Mouse (Mus musculus) embryonic facial prominence, embryonic 15.5 days (tissue): ENCODE data around the gene Prickle1. TPM values are rescaled to one million over a fixed set of nuclear protein-coding genes. Genes with fewer than 3 reads are reported as not detected.

Experiments
- ATAC-seq: fragments of 200-750 bp; cut with Nextera tagmentation; 2 replicates; pipeline ENCODE4 v1.8.0; 2017; ENCODE audit warnings: low read depth, moderate TSS enrichment; ENCODE audit not compliant: insufficient number of reproducible peaks, low FRiP score, low TSS enrichment
- H3K27ac ChIP-seq: fragments of 300-500 bp; sonication (generic); replicated peaks from 2 replicates; pipeline ENCODE4 v1.5.1; 2015; ENCODE audit warnings: mild to moderate bottlenecking, inconsistent platforms
- H3K27me3 ChIP-seq: fragments of 300-500 bp; sonication (generic); 2 replicates; pipeline ENCODE4 v1.6.1; 2015; ENCODE audit warnings: inconsistent platforms
- H3K36me3 ChIP-seq: fragments of 300-500 bp; sonication (generic); 2 replicates; pipeline ENCODE4 v1.6.1; 2015; ENCODE audit warnings: mild to moderate bottlenecking, inconsistent platforms
- H3K4me1 ChIP-seq: fragments of 300-500 bp; sonication (generic); 2 replicates; pipeline ENCODE4 v1.6.1; 2015; ENCODE audit warnings: inconsistent platforms
- H3K4me2 ChIP-seq: fragments of 300-500 bp; sonication (generic); replicated peaks from 2 replicates; pipeline ENCODE4 v1.6.1; 2015; ENCODE audit warnings: mild to moderate bottlenecking, inconsistent platforms
- H3K4me3 ChIP-seq: fragments of 300-500 bp; sonication (generic); replicated peaks from 2 replicates; pipeline ENCODE4 v1.5.1; 2015; ENCODE audit warnings: mild to moderate bottlenecking, inconsistent platforms
- H3K9ac ChIP-seq: fragments of 300-500 bp; sonication (generic); 2 replicates; pipeline ENCODE4 v1.6.1; 2015; ENCODE audit warnings: inconsistent platforms
- H3K9me3 ChIP-seq: fragments of 300-500 bp; sonication (generic); replicated peaks from 2 replicates; pipeline ENCODE4 v1.6.1; 2016; ENCODE audit warnings: inconsistent platforms
- WGBS: fragments of 180-500 bp; shearing (Covaris S2); methylation state at CpG from one replicate; pipeline ENCODE4 v1.1.7; 2015; 5-methylcytosine and 5-hydroxymethylcytosine counted together
- polyA plus RNA-seq: library from polyadenylated mRNA; unstranded; fragments of >200 nt; fragmentation: Nextera tagmentation; extraction: Ambion mirVana; gene quantifications from 2 replicates; pipeline ENCODE4 v1.2.1, GENCODE M21; 2015

Prickle1 gene
- polyA plus RNA-seq, 1 experiment from 2014 or later, result 40.2 TPM

DNA sequence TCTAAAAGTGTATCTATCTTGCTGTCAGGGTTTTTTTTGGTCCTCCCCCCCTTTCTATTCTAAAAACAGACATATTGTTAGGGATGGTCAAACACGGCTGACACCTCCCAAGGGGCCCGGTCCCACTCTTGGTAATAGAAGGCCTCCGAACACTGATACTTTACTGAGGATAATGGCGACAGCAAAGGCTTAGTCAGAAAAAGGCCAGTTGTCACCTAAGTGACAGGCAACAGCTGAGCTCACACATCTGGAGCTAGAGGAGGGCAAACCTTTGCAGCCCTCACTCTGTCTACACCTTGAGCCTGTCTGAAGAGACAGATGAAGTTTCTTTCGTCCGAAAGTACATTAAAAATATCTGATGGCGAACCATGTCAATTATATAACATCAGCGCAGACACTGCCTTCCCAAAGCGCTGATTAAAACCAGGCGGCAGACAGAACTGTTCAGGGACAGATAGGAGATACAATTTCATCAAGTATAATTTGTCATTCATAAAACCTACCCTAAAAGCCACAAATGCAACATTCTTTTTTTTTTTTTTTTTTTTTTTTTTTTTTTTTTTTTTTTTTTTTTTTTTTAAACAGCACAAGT is 1.3 kb downstream of the Prickle1 start:
- no peaks in the 10 kb centered on the region for H3K27me3 ChIP-seq
- H3K27ac ChIP-seq, result peak overlapping the region; percentile 98
- peaks cover 52% of the 10 kb centered on the region for H3K4me1 ChIP-seq
- peak overlapping the region; percentile 88 for H3K4me2 ChIP-seq
- no peaks in the 10 kb centered on the region for H3K9me3 ChIP-seq
- WGBS, result 11% methylated on average over 10 of the region's 10 CpGs
- no peak for ATAC-seq
- H3K36me3 ChIP-seq, result no peaks in the 10 kb centered on the region
- H3K9ac ChIP-seq, result peak overlapping the region; percentile 40; the same call in 1 of the 2 replicates
- peak overlapping the region; percentile 95 for H3K4me3 ChIP-seq

DNA sequence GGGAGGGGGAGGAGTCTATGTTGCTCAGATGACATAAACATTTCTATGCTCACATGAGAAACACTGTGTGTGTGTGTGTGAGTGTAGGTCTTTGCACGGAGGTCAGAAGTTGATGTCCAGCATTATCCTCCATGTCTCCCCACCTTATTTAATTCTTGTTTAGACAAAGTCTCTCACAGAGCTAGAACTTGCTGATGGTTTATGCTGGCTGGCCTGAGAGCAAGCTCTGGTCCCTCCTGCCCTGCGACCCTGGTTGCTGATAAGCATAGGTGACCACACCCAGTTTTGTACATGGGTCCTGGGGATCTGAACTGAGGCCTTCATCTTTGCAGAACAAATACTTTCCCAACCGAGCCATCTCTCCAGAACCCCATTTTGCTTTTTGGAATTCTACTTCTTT is 3.1 kb downstream of the Prickle1 start:
- Histone ChIP-seq H3K27me3 (no peaks in the 10 kb centered on the region), H3K4me2 (peak overlapping the region; percentile 88), H3K4me3 (peak overlapping the region; percentile 34), H3K9me3 (no peaks in the 10 kb centered on the region), H3K4me1 (peaks cover 67% of the 10 kb centered on the region), H3K36me3 (no peaks in the 10 kb centered on the region), H3K27ac (peak overlapping the region; percentile 83; the same call in 1 of the 2 replicates), H3K9ac (no peak overlapping the region)
- WGBS, result 55% methylated on average over 3 of the region's 3 CpGs
- no peak for ATAC-seq

DNA sequence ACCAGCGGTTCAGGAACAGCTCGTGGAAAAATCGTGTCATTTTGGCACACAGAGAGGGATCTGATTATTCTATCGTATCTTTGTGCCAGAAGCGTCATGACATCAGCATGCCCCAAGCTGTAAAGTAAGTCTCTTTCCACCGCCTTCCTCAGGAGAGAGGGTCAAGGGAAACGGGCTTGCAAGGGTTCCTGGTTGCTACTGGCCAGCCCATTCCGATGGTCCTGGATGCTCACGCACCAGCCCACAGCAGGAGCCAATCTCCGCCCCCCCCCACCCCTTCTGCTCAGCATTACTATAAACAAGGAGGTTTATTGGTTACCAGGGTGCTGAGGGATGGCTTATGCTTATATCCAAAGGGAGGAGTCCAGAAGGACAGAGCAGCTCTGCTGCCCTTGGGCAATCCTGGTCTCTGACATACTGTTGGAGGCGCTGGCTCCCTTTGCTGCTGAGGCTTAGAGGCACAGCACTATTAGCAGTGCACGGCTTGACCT is 3.8 kb downstream of the Prickle1 start:
- no peaks in the 10 kb centered on the region for H3K36me3 ChIP-seq
- peak overlapping the region; percentile 3; the same call in 1 of the 2 replicates for H3K9ac ChIP-seq
- 3% methylated on average over 12 of the region's 12 CpGs for WGBS
- peak overlapping the region; percentile 88 for H3K4me2 ChIP-seq
- peaks cover 68% of the 10 kb centered on the region for H3K4me1 ChIP-seq
- H3K9me3 ChIP-seq, result no peaks in the 10 kb centered on the region
- peak overlapping the region; percentile 34 for H3K4me3 ChIP-seq
- peak overlapping the region; percentile 83 for H3K27ac ChIP-seq
- ATAC-seq, result peak; percentile 55; the same call in 1 of the 2 replicates
- H3K27me3 ChIP-seq, result no peaks in the 10 kb centered on the region

DNA sequence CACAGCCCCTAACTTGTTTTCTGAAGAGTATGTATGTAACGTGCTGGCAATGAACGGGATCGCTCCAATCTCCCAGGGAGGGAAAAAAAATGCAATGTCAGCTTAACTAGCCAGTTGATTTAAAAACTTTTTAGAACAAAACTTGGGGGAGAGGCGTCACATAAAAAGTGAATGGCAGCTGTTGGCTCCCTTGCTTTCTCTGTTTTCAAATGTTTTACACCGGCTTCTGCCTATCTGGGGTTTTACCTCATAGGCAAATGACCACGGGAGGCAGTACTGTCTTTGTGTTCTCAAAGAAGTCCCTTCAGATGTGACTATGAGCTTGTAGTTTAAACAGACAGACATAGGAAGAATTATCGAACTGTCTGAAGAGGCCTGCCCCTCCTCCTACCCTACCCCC is 4.3 kb downstream of the Prickle1 start:
- H3K4me2 ChIP-seq, result peak overlapping the region; percentile 88
- no peak for ATAC-seq
- H3K4me1 ChIP-seq, result peaks cover 63% of the 10 kb centered on the region
- 17% methylated on average over 7 of the region's 7 CpGs for WGBS
- H3K9me3 ChIP-seq, result no peaks in the 10 kb centered on the region
- H3K27me3 ChIP-seq, result no peaks in the 10 kb centered on the region
- H3K9ac ChIP-seq, result peak overlapping the region; percentile 2; the same call in 1 of the 2 replicates
- H3K36me3 ChIP-seq, result no peaks in the 10 kb centered on the region
- peak overlapping the region; percentile 34 for H3K4me3 ChIP-seq
- H3K27ac ChIP-seq, result peak overlapping the region; percentile 83

DNA sequence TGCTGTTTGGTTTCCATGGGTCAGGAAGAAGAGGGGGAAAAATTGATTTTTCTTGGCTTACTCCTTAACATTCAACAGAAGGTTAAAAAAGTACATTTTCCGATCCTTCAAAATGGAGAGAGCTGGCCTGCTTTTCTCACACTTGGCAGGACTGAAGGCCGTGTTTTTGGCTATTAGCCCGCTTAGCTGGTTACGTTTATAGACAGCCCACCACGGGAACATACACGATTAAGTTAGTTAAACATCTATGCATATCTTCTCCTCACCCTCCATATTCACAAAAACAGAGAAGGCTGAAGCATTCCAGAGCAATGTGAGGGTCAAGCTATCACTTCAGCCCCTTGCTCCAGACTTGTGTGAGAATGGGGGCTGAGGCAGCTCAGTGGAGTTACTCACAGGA is 7.3 kb downstream of the Prickle1 start:
- H3K27me3 ChIP-seq, result no peaks in the 10 kb centered on the region
- H3K9ac ChIP-seq, result no peak overlapping the region
- H3K4me2 ChIP-seq, result peak overlapping the region; percentile 19; the same call in 1 of the 2 replicates
- no peak overlapping the region for H3K4me3 ChIP-seq
- no peaks in the 10 kb centered on the region for H3K9me3 ChIP-seq
- H3K27ac ChIP-seq, result peak overlapping the region; percentile 76
- WGBS, result 41% methylated on average over 6 of the region's 6 CpGs
- no peak for ATAC-seq
- peaks cover 57% of the 10 kb centered on the region for H3K4me1 ChIP-seq
- peaks cover 7% of the 10 kb centered on the region; the same call in 1 of the 2 replicates for H3K36me3 ChIP-seq

DNA sequence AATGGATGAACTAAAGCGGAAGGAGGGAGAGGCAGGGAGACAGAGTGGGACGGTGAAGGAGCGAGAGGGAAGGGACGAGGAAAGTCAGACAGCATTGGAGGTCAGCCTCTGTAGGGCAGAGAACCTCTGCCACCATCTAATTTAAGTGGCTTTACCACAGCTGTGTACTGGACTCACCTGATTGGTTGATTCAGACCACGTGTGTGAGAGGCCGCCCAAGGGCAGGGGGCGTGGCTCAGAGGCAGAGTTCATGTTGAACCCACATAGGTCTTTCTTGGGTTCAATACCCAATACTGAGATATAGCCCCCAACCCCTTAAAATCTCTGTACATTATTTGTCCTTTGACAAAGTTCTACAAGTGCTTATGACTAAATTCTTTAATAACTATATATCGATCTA is 8.0 kb downstream of the Prickle1 start:
- 72% methylated on average over 8 of the region's 8 CpGs for WGBS
- Histone ChIP-seq H3K27ac (peak overlapping the region; percentile 13), H3K9ac (no peak overlapping the region), H3K4me1 (peaks cover 49% of the 10 kb centered on the region), H3K4me3 (no peak overlapping the region), H3K27me3 (no peaks in the 10 kb centered on the region), H3K9me3 (no peaks in the 10 kb centered on the region), H3K36me3 (peaks cover 7% of the 10 kb centered on the region; the same call in 1 of the 2 replicates), H3K4me2 (no peak overlapping the region)
- no peak for ATAC-seq

DNA sequence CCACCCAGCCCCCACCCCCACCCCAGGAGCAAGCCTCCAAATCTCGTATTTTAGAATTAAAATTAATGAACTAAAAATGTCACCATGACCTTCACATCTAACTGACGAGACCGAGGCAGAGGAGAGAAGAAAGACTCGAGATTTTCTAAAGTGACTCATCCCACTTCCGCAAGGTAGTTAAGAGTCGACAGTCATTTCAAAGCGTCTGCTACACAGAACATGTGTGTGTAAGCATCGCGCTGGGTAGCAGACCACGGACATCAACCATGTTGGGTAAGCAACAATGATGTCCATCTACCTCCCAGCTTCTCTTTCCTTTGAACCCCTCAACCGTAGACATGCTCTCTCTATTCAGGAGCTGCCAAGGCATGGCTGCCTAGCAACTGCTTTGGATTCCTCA is 12.6 kb downstream of the Prickle1 start:
- no peak overlapping the region for H3K4me2 ChIP-seq
- no peak overlapping the region for H3K4me3 ChIP-seq
- peaks cover 15% of the 10 kb centered on the region; the same call in 1 of the 2 replicates for H3K36me3 ChIP-seq
- peaks cover 15% of the 10 kb centered on the region for H3K4me1 ChIP-seq
- no peak overlapping the region for H3K9ac ChIP-seq
- H3K27me3 ChIP-seq, result no peaks in the 10 kb centered on the region
- no peak overlapping the region for H3K27ac ChIP-seq
- WGBS, result 83% methylated on average over 11 of the region's 11 CpGs
- no peaks in the 10 kb centered on the region for H3K9me3 ChIP-seq
- no peak for ATAC-seq

DNA sequence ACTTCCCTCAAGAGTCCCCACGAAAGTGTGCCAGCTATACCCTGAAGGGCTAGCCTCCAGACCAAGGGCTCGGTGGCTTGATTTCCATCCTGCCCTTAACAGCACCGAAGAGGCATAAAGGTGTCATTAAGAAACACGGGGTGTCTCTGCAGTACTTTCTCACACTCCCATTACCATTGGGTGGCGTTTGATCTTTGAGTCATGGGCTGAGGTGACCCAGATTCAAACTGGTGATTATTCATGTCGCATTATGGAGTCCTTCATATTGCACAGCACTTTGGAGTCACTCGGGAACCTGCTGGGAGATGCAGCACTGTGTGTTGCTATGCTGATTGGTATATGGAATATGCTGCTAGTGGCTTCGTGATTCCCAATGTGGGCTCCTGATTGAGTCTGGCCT is 14.0 kb downstream of the Prickle1 start:
- 89% methylated on average over 8 of the region's 8 CpGs for WGBS
- Histone ChIP-seq H3K27ac (no peak overlapping the region), H3K9me3 (no peaks in the 10 kb centered on the region), H3K4me3 (no peak overlapping the region), H3K4me1 (peaks cover 8% of the 10 kb centered on the region; the same call in 1 of the 2 replicates), H3K4me2 (no peak overlapping the region), H3K36me3 (peaks cover 24% of the 10 kb centered on the region; the same call in 1 of the 2 replicates), H3K27me3 (no peaks in the 10 kb centered on the region), H3K9ac (no peak overlapping the region)
- ATAC-seq, result no peak

DNA sequence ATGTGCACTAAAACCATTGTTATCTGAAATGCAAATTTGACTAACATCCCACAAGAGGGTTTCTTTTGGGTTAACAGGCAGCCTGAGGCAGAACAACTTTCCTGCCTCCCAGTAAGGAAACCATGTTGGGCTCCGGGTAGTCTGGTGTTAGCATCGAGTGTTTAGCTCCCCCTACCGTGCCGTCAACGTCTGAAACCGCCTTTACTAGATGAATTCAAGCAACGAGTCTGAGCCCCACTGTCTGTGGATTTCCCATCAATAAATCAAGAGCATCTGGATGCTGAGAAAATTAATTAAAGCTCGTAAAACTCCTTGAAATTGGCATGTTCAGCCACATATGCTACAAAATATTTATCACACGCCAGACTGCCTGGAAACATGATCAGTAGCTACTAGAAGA is 15.8 kb downstream of the Prickle1 start:
- no peak overlapping the region for H3K9ac ChIP-seq
- no peak overlapping the region for H3K27ac ChIP-seq
- WGBS, result 38% methylated on average over 9 of the region's 9 CpGs
- H3K27me3 ChIP-seq, result no peaks in the 10 kb centered on the region
- H3K9me3 ChIP-seq, result no peaks in the 10 kb centered on the region
- H3K4me1 ChIP-seq, result peaks cover 15% of the 10 kb centered on the region; the same call in 1 of the 2 replicates
- no peak overlapping the region for H3K4me3 ChIP-seq
- H3K4me2 ChIP-seq, result no peak overlapping the region
- no peak for ATAC-seq
- H3K36me3 ChIP-seq, result peaks cover 22% of the 10 kb centered on the region; the same call in 1 of the 2 replicates

DNA sequence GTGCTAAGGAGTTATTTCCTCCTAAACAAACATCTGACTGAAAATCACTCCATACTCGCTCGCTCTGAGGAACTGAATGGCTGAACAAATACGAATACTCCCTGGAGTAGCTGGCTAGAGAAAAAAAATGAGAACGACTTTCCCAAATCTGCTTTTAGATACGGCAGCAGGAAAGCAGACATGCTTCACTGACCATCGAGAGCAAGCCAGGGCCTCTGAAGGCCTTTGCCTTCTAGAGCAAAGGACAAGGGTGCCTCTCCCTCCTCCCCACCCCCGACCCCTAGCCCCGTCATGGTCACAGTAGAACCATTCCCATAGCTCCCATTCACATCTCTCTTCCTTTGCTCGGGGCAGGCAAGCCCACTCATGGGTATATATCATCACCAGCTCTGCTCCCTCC is 16.6 kb downstream of the Prickle1 start:
- Histone ChIP-seq H3K9ac (no peak overlapping the region), H3K36me3 (peaks cover 17% of the 10 kb centered on the region; the same call in 1 of the 2 replicates), H3K9me3 (no peaks in the 10 kb centered on the region), H3K27me3 (no peaks in the 10 kb centered on the region), H3K27ac (no peak overlapping the region), H3K4me2 (no peak overlapping the region), H3K4me1 (peaks cover 15% of the 10 kb centered on the region; the same call in 1 of the 2 replicates), H3K4me3 (no peak overlapping the region)
- WGBS, result 89% methylated on average over 9 of the region's 9 CpGs
- ATAC-seq, result no peak

DNA sequence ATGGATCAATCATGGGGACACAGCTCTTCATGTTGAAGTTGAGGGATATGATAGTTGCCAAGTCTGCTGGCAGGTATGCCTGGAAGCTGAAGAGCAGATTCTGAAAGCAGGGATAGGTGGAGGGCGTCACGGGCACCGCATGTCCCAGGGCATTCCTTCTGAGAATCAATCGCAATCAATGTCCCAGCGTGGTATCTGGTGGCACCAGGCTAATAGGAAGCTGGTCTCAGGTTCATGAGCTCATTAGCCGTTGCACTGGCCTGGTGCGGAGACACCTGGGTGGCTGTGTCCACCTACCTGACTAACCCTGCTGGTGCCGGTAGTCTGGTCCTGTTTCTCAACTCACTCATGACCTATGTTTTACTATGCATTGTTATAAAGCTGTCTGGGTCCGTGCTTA is 19.3 kb downstream of the Prickle1 start:
- peak overlapping the region; percentile 29; the same call in 1 of the 2 replicates for H3K27ac ChIP-seq
- no peaks in the 10 kb centered on the region for H3K9me3 ChIP-seq
- peaks cover 14% of the 10 kb centered on the region; the same call in 1 of the 2 replicates for H3K36me3 ChIP-seq
- H3K4me3 ChIP-seq, result no peak overlapping the region
- no peak for ATAC-seq
- peaks cover 11% of the 10 kb centered on the region; the same call in 1 of the 2 replicates for H3K4me1 ChIP-seq
- 60% methylated on average over 9 of the region's 9 CpGs for WGBS
- H3K9ac ChIP-seq, result no peak overlapping the region
- no peak overlapping the region for H3K4me2 ChIP-seq
- H3K27me3 ChIP-seq, result no peaks in the 10 kb centered on the region
